Comparison of ENCODE assay signal across 14 mouse cellular contexts in genomic region chr7:49699107-49700023, GRCm38 (mm10). TPM values are rescaled to one million over a fixed set of nuclear protein-coding genes. Genes with fewer than 3 reads are reported as not detected.
DNase-seq lines count a peak whose midpoint lies in the region; ATAC-seq lines count a peak whose summit lies in the region.
"Had no signal": no experiment of that assay in that cellular context is flagged by ENCODE, and none has a peak within 500 bp of the region (broad histone marks: within the 10 kb centered on the region; RNA-seq: fewer than 3 reads in every experiment).

No protein-coding gene starts in this region.

- intact Hi-C loops in gastrocnemius, postnatal 14 days (cut with DNase I; ENCODE audit: low total_unique reads) = no loop called here

- no peaks in the 10 kb centered on the region for H3K36me3 ChIP-seq in forebrain, embryonic 14.5 days (ENCODE audit: control insufficient read depth, insufficient read depth, low read length)
- no peaks in the 10 kb centered on the region for H3K36me3 ChIP-seq in midbrain, embryonic 10.5 days
- H3K36me3 ChIP-seq: limb, embryonic 15.5 days had no signal

- 3% methylated on average over 13 of the region's 13 CpGs for WGBS in forebrain, embryonic 14.5 days
- WGBS in midbrain, embryonic 10.5 days = 21% methylated on average over 13 of the region's 13 CpGs

- H3K27me3 ChIP-seq in forebrain, embryonic 14.5 days (replicated peaks; ENCODE audit: control insufficient read depth, insufficient read depth, low read length) = peaks cover 56% of the 10 kb centered on the region
- H3K27me3 ChIP-seq in midbrain, embryonic 10.5 days (ENCODE audit: low read depth, poor library complexity, severe bottlenecking) = peaks cover 100% of the 10 kb centered on the region

- H3K27ac ChIP-seq in forebrain, embryonic 14.5 days (ENCODE audit: low read depth, low read length) = no peak overlapping the region
- peak overlapping the region; percentile 69 for H3K27ac ChIP-seq in midbrain, embryonic 10.5 days (replicated peaks)
- H3K27ac ChIP-seq: heart, adult 2 months; limb, embryonic 15.5 days had no signal

- peak; percentile 55 for DNase-seq in retina, postnatal 1 day
- no peak for DNase-seq in retina, embryonic 14.5 days (ENCODE audit: low spot score)
- peak; percentile 71 for DNase-seq in forebrain, embryonic 14.5 days (ENCODE audit: low spot score)
- peak; percentile 51 for DNase-seq in midbrain, embryonic 10.5 days (ENCODE audit: low spot score)
- no peak for DNase-seq in gastrocnemius, postnatal 4 days (ENCODE audit: low spot score in 2 of 2)
- no peak for DNase-seq in right cerebral cortex, postnatal 25 days
- DNase-seq in gastrocnemius, postnatal 14 days = no peak
- DNase-seq: adrenal gland, adult 8-10 months; heart, adult 2 months; heart, postnatal 14 days; kidney, adult 18-20 months; layer of hippocampus, postnatal 36 days; thymus, postnatal 4 days had no signal

- no peaks in the 10 kb centered on the region for H3K9me3 ChIP-seq in forebrain, embryonic 14.5 days (replicated peaks; ENCODE audit: control insufficient read depth, low read length)
- H3K9me3 ChIP-seq in midbrain, embryonic 10.5 days (replicated peaks) = no peaks in the 10 kb centered on the region
- H3K9me3 ChIP-seq: limb, embryonic 15.5 days had no signal

- H3K4me3 ChIP-seq in forebrain, embryonic 14.5 days (ENCODE audit: low read depth, low read length) = no peak overlapping the region
- 0 out of 2 replicates have a peak overlapping the region, but pooled peaks have one; percentile 23 for H3K4me3 ChIP-seq in midbrain, embryonic 10.5 days
- H3K4me3 ChIP-seq: heart, adult 2 months; limb, embryonic 15.5 days had no signal

- peaks cover 22% of the 10 kb centered on the region for H3K4me1 ChIP-seq in forebrain, embryonic 14.5 days (ENCODE audit: control insufficient read depth, insufficient read depth, low read length)
- peaks cover 76% of the 10 kb centered on the region for H3K4me1 ChIP-seq in midbrain, embryonic 10.5 days
- H3K4me1 ChIP-seq: limb, embryonic 15.5 days had no signal

- ATAC-seq in forebrain, embryonic 14.5 days = peak; percentile 70

- no peak overlapping the region for H3K9ac ChIP-seq in forebrain, embryonic 14.5 days (ENCODE audit: low read length)
- H3K9ac ChIP-seq: limb, embryonic 15.5 days had no signal

- no peak overlapping the region for H3K4me2 ChIP-seq in forebrain, embryonic 14.5 days (ENCODE audit: low read length)
- H3K4me2 ChIP-seq: limb, embryonic 15.5 days had no signal

RNA-seq across cellular contexts. Expression of gene Htatip2, which starts 59.5 kb away (rescaled TPM):
- polyA plus RNA-seq in forebrain, embryonic 14.5 days (2014; fragmentation: Nextera tagmentation; extraction: Ambion mirVana) = 1.6 and 1.8 TPM in 2 replicates
- 9.8 and 10.3 TPM in 2 replicates for polyA plus RNA-seq in midbrain, embryonic 10.5 days (2016; fragmentation: Nextera tagmentation; extraction: Ambion mirVana)
- 1 to 10 TPM; 2.6 TPM for total RNA-seq in gastrocnemius, postnatal 4 days (2021)
- 1 to 10 TPM; 1.5 to 1.9 TPM for total RNA-seq in gastrocnemius, postnatal 14 days (2021)

Comparison
In these comparisons a context has a peak if more than half of its experiments do, and no peak if none do; other contexts are left out.
1. DNase-seq: peak in retina, postnatal 1 day (single experiment), forebrain, embryonic 14.5 days (single experiment) and midbrain, embryonic 10.5 days (single experiment); none in retina, embryonic 14.5 days (single experiment), gastrocnemius, postnatal 4 days (0 of 2), right cerebral cortex, postnatal 25 days (single experiment) and gastrocnemius, postnatal 14 days (single experiment).